Mouse (Mus musculus): ENCODE results near the gene Cacna1c.

Cacna1c gene

GRCm38 (mm10) chr6:118866889-118867288, 329.3 kb downstream of the Cacna1c start:
- DNase-seq (ENCODE audit: inconsistent age in 2 of 2, low spot score in 1 of 2) = no peak

GRCm38 (mm10) chr6:118865777-118866380, 330.3 kb downstream of the Cacna1c start:
- DNase-seq (ENCODE audit: inconsistent age in 2 of 2, low spot score in 1 of 2) = no peak

GRCm38 (mm10) chr6:118864696-118865620, 331.3 kb downstream of the Cacna1c start:
- peak in 1 of 2 experiments; percentile 68 for DNase-seq (ENCODE audit: inconsistent age in 2 of 2, low spot score in 1 of 2)

GRCm38 (mm10) chr6:118862727-118863126, 333.5 kb downstream of the Cacna1c start:
- peak; percentile 38 to 67 for DNase-seq (ENCODE audit: inconsistent age in 2 of 2, low spot score in 1 of 2)

- no peak for DNase-seq (ENCODE audit: inconsistent age in 2 of 2, low spot score in 1 of 2)
Observed at GRCm38 (mm10) chr6:118862091-118862490, 334.1 kb downstream of the Cacna1c start.

- DNase-seq (ENCODE audit: inconsistent age in 2 of 2, low spot score in 1 of 2) = no peak
Observed at GRCm38 (mm10) chr6:118858431-118858830, 337.8 kb downstream of the Cacna1c start.

GRCm38 (mm10) chr6:118852131-118852530, 344.1 kb downstream of the Cacna1c start:
- no peak for DNase-seq (ENCODE audit: inconsistent age in 2 of 2, low spot score in 1 of 2)

GRCm38 (mm10) chr6:118851086-118851485, 345.1 kb downstream of the Cacna1c start:
- no peak for DNase-seq (ENCODE audit: inconsistent age in 2 of 2, low spot score in 1 of 2)

- peak in 1 of 2 experiments; percentile 34 for DNase-seq (ENCODE audit: inconsistent age in 2 of 2, low spot score in 1 of 2)
Observed at GRCm38 (mm10) chr6:118848640-118849039, 347.6 kb downstream of the Cacna1c start.

- peak; percentile 83 to 88 for DNase-seq (ENCODE audit: inconsistent age in 2 of 2, low spot score in 1 of 2)
Observed at GRCm38 (mm10) chr6:118847751-118848150, 348.5 kb downstream of the Cacna1c start.

- DNase-seq (ENCODE audit: inconsistent age in 2 of 2, low spot score in 1 of 2) = peak; percentile 56 to 74
Observed at GRCm38 (mm10) chr6:118845829-118846228, 350.4 kb downstream of the Cacna1c start.

- DNase-seq (ENCODE audit: inconsistent age in 2 of 2, low spot score in 1 of 2) = no peak
Observed at GRCm38 (mm10) chr6:118845180-118845579, 351.0 kb downstream of the Cacna1c start.

GRCm38 (mm10) chr6:118843566-118843965, 352.7 kb downstream of the Cacna1c start:
- no peak for DNase-seq (ENCODE audit: inconsistent age in 2 of 2, low spot score in 1 of 2)

- no peak for DNase-seq (ENCODE audit: inconsistent age in 2 of 2, low spot score in 1 of 2)
Observed at GRCm38 (mm10) chr6:118841892-118842291, 354.3 kb downstream of the Cacna1c start.

- DNase-seq (ENCODE audit: inconsistent age in 2 of 2, low spot score in 1 of 2) = peak in 1 of 2 experiments; percentile 74
Observed at GRCm38 (mm10) chr6:118838919-118839915, 357.0 kb downstream of the Cacna1c start.

- DNase-seq (ENCODE audit: inconsistent age in 2 of 2, low spot score in 1 of 2) = no peak
Observed at GRCm38 (mm10) chr6:118836693-118837092, 359.5 kb downstream of the Cacna1c start.

GRCm38 (mm10) chr6:118834046-118834445, 362.2 kb downstream of the Cacna1c start:
- no peak for DNase-seq (ENCODE audit: inconsistent age in 2 of 2, low spot score in 1 of 2)

GRCm38 (mm10) chr6:118833049-118833448, 363.2 kb downstream of the Cacna1c start:
- no peak for DNase-seq (ENCODE audit: inconsistent age in 2 of 2, low spot score in 1 of 2)

- DNase-seq (ENCODE audit: inconsistent age in 2 of 2, low spot score in 1 of 2) = no peak
Observed at GRCm38 (mm10) chr6:118832616-118833015, 363.6 kb downstream of the Cacna1c start.

- DNase-seq (ENCODE audit: inconsistent age in 2 of 2, low spot score in 1 of 2) = no peak
Observed at GRCm38 (mm10) chr6:118830851-118831250, 365.4 kb downstream of the Cacna1c start.

- peak in 1 of 2 experiments; percentile 38 for DNase-seq (ENCODE audit: inconsistent age in 2 of 2, low spot score in 1 of 2)
Observed at GRCm38 (mm10) chr6:118828187-118828586, 368.0 kb downstream of the Cacna1c start.
